Mouse (Mus musculus): ENCODE measurements at regions not wholly inside any gene's neighbourhood (a gene's known extent, or its start where the extent isn't known, plus 50 kb on each side); places are given as distances from the start of the nearest gene placed in this dataset.

GRCm38 (mm10) chr4:67899109-67899508 is 1055.1 kb downstream of the Brinp1 start:
- H3K9ac ChIP-seq, result no peak overlapping the region
- no peaks in the 10 kb centered on the region for H3K27me3 ChIP-seq
- no peak overlapping the region for H3K4me2 ChIP-seq
- H3K27ac ChIP-seq, result no peak overlapping the region
- no peaks in the 10 kb centered on the region for H3K9me3 ChIP-seq
- H3K4me1 ChIP-seq (replicated peaks), result no peaks in the 10 kb centered on the region
- ATAC-seq (ENCODE audit: low FRiP score), result no peak
- H3K36me3 ChIP-seq, result no peaks in the 10 kb centered on the region
- H3K4me3 ChIP-seq, result no peak overlapping the region
- 75% methylated on average over 1 of the region's 1 CpGs for WGBS

DNA sequence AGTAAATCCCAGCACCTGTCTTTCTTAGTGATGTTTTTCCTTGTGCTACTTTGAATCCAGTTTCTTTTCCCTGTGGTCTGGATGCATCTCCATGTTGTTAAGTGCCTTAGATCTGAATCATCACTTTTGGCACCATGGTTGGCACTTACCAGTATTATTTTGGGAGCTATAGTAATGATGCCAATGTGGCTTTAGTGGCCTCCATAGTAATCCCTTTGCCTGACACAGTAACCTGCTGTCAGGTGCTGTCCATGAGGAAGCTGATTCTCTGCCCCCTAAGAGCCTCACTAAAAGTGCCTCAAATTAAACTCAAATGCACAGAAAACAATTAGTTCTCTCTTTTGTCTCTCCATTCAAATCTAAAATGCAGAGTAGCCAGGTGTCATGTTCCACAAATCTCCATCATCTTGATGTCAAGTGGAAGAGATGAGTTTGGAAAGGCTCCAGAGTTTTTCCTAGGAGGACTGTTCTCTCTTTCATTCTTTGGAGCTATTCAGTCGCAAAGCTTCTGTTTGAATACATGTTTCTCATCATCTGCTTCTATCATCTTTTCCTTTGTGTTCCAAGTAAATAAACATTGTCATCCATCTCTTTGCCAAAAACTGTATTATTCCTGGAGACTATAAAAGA is 1062.1 kb downstream of the Brinp1 start:
- Histone ChIP-seq H3K4me2 (no peak overlapping the region), H3K4me3 (no peak overlapping the region), H3K27ac (no peak overlapping the region), H3K9ac (no peak overlapping the region), H3K36me3 (no peaks in the 10 kb centered on the region), H3K27me3 (no peaks in the 10 kb centered on the region), H3K9me3 (no peaks in the 10 kb centered on the region), H3K4me1 (replicated peaks) (no peaks in the 10 kb centered on the region)
- 85% methylated on average over 1 of the region's 1 CpGs for WGBS
- no peak for ATAC-seq (ENCODE audit: low FRiP score)

- no peak for ATAC-seq (ENCODE audit: low FRiP score)
- H3K27ac ChIP-seq, result no peak overlapping the region
- H3K4me2 ChIP-seq, result no peak overlapping the region
- no peaks in the 10 kb centered on the region for H3K36me3 ChIP-seq
- no peaks in the 10 kb centered on the region for H3K27me3 ChIP-seq
- no peaks in the 10 kb centered on the region for H3K4me1 ChIP-seq (replicated peaks)
- H3K9me3 ChIP-seq, result no peaks in the 10 kb centered on the region
- no peak overlapping the region for H3K9ac ChIP-seq
- H3K4me3 ChIP-seq, result no peak overlapping the region
These were observed 1060.6 kb downstream of the Tlr4 start for GRCm38 (mm10) chr4:67887954-67888353.

DNA sequence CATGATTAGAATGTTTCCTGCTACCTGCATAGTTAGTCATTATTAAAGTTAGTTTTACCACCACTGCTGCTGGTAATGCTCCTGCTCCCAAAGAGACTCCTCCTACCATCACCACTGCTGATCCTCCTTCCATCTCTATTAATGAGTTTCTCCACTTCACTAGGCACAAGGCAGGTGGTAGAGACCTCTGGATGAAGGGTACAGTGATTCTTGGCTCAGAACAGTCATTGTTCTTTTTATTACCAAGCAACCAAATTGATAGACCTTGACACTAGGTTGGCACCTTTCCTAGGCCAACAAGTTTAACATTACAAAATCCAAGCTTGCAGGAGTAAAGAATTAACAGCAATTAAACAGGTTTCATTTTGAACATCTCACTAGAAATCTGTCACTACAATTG is 1057.8 kb downstream of the Tlr4 start:
- Histone ChIP-seq H3K9me3 (no peaks in the 10 kb centered on the region), H3K4me3 (no peak overlapping the region), H3K4me2 (no peak overlapping the region), H3K27ac (no peak overlapping the region), H3K27me3 (no peaks in the 10 kb centered on the region), H3K4me1 (replicated peaks) (no peaks in the 10 kb centered on the region), H3K9ac (no peak overlapping the region), H3K36me3 (no peaks in the 10 kb centered on the region)
- no peak for ATAC-seq (ENCODE audit: low FRiP score)

- H3K4me1 ChIP-seq (replicated peaks), result no peaks in the 10 kb centered on the region
- no peak overlapping the region for H3K9ac ChIP-seq
- ATAC-seq (ENCODE audit: low FRiP score), result no peak
- no peaks in the 10 kb centered on the region for H3K9me3 ChIP-seq
- H3K4me2 ChIP-seq, result no peak overlapping the region
- no peak overlapping the region for H3K4me3 ChIP-seq
- H3K36me3 ChIP-seq, result no peaks in the 10 kb centered on the region
- no peak overlapping the region for H3K27ac ChIP-seq
- WGBS, result 72% methylated on average over 2 of the region's 2 CpGs
- no peaks in the 10 kb centered on the region for H3K27me3 ChIP-seq
These were observed 1034.8 kb downstream of the Tlr4 start for GRCm38 (mm10) chr4:67862218-67862617.

- Histone ChIP-seq H3K27ac (no peak overlapping the region), H3K36me3 (no peaks in the 10 kb centered on the region), H3K4me3 (no peak overlapping the region), H3K27me3 (no peaks in the 10 kb centered on the region), H3K4me1 (replicated peaks) (no peaks in the 10 kb centered on the region), H3K9ac (no peak overlapping the region), H3K9me3 (no peaks in the 10 kb centered on the region), H3K4me2 (no peak overlapping the region)
- 88% methylated on average over 1 of the region's 1 CpGs for WGBS
- no peak for ATAC-seq (ENCODE audit: low FRiP score)
These were observed 1034.4 kb downstream of the Tlr4 start for GRCm38 (mm10) chr4:67861801-67862200.

GRCm38 (mm10) chr4:67853001-67853400 is 1025.6 kb downstream of the Tlr4 start:
- Histone ChIP-seq H3K4me1 (replicated peaks) (no peaks in the 10 kb centered on the region), H3K27me3 (no peaks in the 10 kb centered on the region), H3K36me3 (no peaks in the 10 kb centered on the region), H3K4me3 (no peak overlapping the region), H3K27ac (no peak overlapping the region), H3K9me3 (no peaks in the 10 kb centered on the region), H3K9ac (no peak overlapping the region), H3K4me2 (no peak overlapping the region)
- ATAC-seq (ENCODE audit: low FRiP score), result no peak
- WGBS, result 89% methylated on average over 4 of the region's 4 CpGs

DNA sequence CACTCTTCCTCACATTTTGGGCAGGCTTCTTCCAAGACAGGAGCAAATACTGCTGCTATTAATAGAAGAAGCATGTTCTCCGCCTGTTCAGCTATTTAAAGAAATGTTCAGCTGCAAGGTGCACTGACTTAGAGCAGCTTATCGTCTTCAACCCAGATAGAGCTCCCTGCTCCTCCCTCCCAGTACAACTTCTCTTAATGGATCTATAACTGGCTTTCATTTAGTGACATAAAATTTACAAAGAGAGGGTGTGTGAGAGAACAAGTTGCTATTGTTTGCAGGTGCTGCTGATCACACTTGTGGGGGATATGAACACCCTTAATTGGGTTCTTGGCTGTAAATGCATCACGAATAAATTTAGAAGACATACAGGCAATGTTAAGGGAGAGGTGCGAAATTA is 1006.0 kb downstream of the Tlr4 start:
- WGBS, result 84% methylated on average over 4 of the region's 4 CpGs
- no peak for ATAC-seq (ENCODE audit: low FRiP score)

GRCm38 (mm10) chr4:67825484-67825883 is 998.1 kb downstream of the Tlr4 start:
- Histone ChIP-seq H3K4me1 (replicated peaks) (no peaks in the 10 kb centered on the region), H3K27me3 (no peaks in the 10 kb centered on the region), H3K4me2 (no peak overlapping the region), H3K9ac (no peak overlapping the region), H3K27ac (no peak overlapping the region), H3K36me3 (no peaks in the 10 kb centered on the region), H3K9me3 (no peaks in the 10 kb centered on the region), H3K4me3 (no peak overlapping the region)
- ATAC-seq (ENCODE audit: low FRiP score), result no peak
- 46% methylated on average over 1 of the region's 1 CpGs for WGBS

More for the DNA sequence above, 1006.0 kb downstream of the Tlr4 start:
- Histone ChIP-seq H3K27me3 (no peaks in the 10 kb centered on the region), H3K4me2 (no peak overlapping the region), H3K36me3 (no peaks in the 10 kb centered on the region), H3K4me1 (replicated peaks) (no peaks in the 10 kb centered on the region), H3K27ac (no peak overlapping the region), H3K9ac (no peak overlapping the region), H3K4me3 (no peak overlapping the region), H3K9me3 (no peaks in the 10 kb centered on the region)

- no peak overlapping the region for H3K4me2 ChIP-seq
- H3K4me1 ChIP-seq (replicated peaks), result 0 out of 2 replicates have a peak, but pooled peaks cover 4% of the 10 kb centered on the region
- no peaks in the 10 kb centered on the region for H3K27me3 ChIP-seq
- WGBS, result 36% methylated on average over 1 of the region's 1 CpGs
- no peaks in the 10 kb centered on the region for H3K36me3 ChIP-seq
- H3K4me3 ChIP-seq, result no peak overlapping the region
- no peak overlapping the region for H3K27ac ChIP-seq
- no peaks in the 10 kb centered on the region for H3K9me3 ChIP-seq
- ATAC-seq (ENCODE audit: low FRiP score), result no peak
- H3K9ac ChIP-seq, result no peak overlapping the region
These were observed 968.7 kb downstream of the Tlr4 start for GRCm38 (mm10) chr4:67796050-67796449.

Data from hindbrain, embryonic 13.5 days (tissue).